Mouse (Mus musculus) bone marrow, adult 2 months (tissue): Measurements from ENCODE around the gene Arhgap42. TPM values are rescaled to one million over a fixed set of nuclear protein-coding genes. Genes with fewer than 3 reads are reported as not detected.

Experiments used
- H3K27ac ChIP-seq: fragments of 200-500 bp; 2 replicates; pipeline ENCODE4 v1.5.1; 2012; ENCODE audit warnings: low read depth, mild to moderate bottlenecking, control low read depth, inconsistent platforms, low read length; ENCODE audit not compliant: control insufficient read depth, poor library complexity, insufficient read depth
- H3K4me1 ChIP-seq: fragments of 200-500 bp; 2 replicates; pipeline ENCODE4 v1.6.1; 2011; ENCODE audit warnings: low read length; ENCODE audit not compliant: control insufficient read depth, insufficient read depth
- H3K4me3 ChIP-seq: fragments of 200-500 bp; replicated peaks from 2 replicates; pipeline ENCODE3; 2011; ENCODE audit warnings: mild to moderate bottlenecking, low read depth, low read length, control low read depth; ENCODE audit not compliant: control insufficient read depth
- CTCF ChIP-seq: fragments of 200-500 bp; IDR thresholded peaks from 2 replicates; pipeline ENCODE4 v1.5.1; 2011; ENCODE audit warnings: low read length, control low read depth; ENCODE audit not compliant: control insufficient read depth, insufficient read depth
- POLR2A ChIP-seq: fragments of 200-500 bp; IDR thresholded peaks from 2 replicates; pipeline ENCODE4 v1.6.1; 2011; ENCODE audit warnings: low read depth, mild to moderate bottlenecking, control low read depth, low read length, borderline replicate concordance; ENCODE audit not compliant: control insufficient read depth
- WGBS: fragments of 180-500 bp; shearing (Covaris S2); methylation state at CpG from one replicate; pipeline ENCODE4 v1.1.7; 2018; 5-methylcytosine and 5-hydroxymethylcytosine counted together
- polyA plus RNA-seq: library from polyadenylated mRNA; stranded (reverse); fragments of >200 nt; gene quantifications from 2 replicates; pipeline ENCODE4 v1.2.4, GENCODE M21; 2011; ENCODE audit warnings: low replicate concordance; ENCODE audit not compliant: missing spikeins, insufficient read depth, insufficient read length

Arhgap42 gene
- polyA plus RNA-seq, result 0.84 and 1.0 TPM in 2 replicates

DNA sequence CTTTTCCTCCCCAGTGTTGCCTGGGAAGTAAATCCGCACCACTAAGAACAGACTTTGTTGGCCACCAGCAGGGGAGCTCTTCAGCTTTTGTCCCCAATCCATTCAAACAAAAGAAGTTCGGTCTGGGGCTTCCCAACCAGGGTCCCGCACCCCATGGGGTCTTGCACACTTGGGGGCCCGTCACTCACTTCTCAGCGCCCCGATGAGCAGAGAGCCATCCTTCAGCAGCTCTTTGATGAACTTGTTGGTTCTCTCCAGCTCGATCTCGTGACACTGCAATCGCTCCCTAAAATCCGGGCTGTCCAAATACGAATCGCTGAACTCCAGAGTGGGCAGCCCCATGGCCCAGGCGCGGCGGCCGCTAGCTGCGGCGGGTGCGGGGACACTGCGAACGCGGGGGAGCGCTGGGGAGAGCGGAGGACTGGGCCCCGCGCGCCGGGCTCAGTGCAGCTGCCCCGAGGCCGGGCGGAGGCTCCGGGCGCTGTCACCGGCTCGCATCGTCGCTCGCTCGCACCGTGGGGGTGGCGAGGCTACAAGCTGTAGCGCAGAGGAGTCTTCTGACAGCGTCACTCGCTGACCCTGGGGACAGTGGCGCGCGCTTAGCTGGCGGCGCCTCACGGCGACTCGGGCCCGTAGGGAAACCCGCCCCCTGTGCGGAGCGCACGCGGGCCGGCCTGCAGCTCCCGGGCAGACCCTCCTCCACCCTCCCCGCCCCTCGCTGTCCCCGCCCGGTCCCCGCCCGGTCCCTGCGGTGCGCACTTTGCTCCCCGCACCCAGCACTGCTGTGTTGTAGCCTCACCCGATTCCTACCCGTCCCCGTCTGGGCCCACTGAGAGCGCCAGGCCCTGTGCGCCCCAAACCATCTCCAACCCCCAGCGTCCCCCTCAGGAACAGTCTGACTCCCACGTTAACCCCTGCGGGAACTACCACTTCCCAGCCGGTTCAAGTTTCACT lies at the start of gene Arhgap42:
Gene Arhgap42, minus strand, starts transcription at position 664 of the 954 bp plus-strand sequence.
- no peak for TF ChIP-seq CTCF
- no peak for TF ChIP-seq POLR2A
- Histone ChIP-seq H3K4me3 (no peak within 1 kb of the TSS), H3K4me1 (no peaks in the 10 kb centered on the region), H3K27ac (no peak within 1 kb of the TSS; the same call in 1 of the 2 replicates)
- WGBS, result 1% methylated on average over 73 of the region's 78 CpGs

DNA sequence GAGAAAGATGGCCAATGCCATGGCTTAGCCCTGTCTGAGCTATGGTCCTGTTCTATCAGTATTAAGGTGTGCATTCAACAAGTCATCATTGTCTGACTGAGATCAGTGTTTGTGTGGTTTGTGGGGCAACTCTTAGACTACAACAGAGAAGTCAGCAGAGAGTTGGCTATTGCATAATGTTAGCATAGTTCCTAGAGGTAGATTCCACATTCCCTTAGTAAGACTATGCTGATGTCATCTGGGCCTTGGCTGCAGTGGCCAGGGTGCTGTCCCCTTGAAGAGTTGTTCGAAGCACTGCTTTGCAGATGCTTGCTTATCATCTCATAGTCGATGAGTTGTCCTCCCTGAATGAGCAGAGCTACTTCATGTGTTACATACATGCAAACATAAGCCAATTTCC lies 49.2 kb upstream of the Arhgap42 start:
- Histone ChIP-seq H3K27ac (no peak overlapping the region), H3K4me1 (no peaks in the 10 kb centered on the region), H3K4me3 (no peak overlapping the region)
- WGBS, result 61% methylated on average over 2 of the region's 2 CpGs
- no peak for TF ChIP-seq CTCF
- no peak for TF ChIP-seq POLR2A

DNA sequence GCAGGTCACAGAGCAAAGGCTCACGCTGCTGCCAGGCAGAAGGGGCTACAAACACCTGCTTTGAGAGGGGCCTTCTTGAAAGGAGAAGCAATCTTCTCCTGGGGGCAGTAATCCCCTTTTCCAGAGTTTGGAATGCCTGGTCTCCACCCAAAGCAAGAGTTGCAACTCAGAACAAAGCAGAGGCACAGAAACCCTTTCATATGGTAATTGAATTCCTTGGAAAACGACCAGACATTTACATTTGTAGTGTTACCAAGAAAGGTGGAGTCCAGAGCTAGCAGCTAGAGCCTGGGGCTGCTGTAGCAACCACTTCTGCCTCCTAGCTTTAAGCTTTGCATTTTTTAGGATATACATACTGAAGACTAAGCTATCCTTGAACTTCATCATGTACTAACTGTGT lies 30.4 kb upstream of the Arhgap42 start:
- Histone ChIP-seq H3K27ac (no peak overlapping the region), H3K4me1 (no peaks in the 10 kb centered on the region), H3K4me3 (no peak overlapping the region)
- 29% methylated on average over 2 of the region's 2 CpGs for WGBS
- no peak for TF ChIP-seq POLR2A
- no peak for TF ChIP-seq CTCF

DNA sequence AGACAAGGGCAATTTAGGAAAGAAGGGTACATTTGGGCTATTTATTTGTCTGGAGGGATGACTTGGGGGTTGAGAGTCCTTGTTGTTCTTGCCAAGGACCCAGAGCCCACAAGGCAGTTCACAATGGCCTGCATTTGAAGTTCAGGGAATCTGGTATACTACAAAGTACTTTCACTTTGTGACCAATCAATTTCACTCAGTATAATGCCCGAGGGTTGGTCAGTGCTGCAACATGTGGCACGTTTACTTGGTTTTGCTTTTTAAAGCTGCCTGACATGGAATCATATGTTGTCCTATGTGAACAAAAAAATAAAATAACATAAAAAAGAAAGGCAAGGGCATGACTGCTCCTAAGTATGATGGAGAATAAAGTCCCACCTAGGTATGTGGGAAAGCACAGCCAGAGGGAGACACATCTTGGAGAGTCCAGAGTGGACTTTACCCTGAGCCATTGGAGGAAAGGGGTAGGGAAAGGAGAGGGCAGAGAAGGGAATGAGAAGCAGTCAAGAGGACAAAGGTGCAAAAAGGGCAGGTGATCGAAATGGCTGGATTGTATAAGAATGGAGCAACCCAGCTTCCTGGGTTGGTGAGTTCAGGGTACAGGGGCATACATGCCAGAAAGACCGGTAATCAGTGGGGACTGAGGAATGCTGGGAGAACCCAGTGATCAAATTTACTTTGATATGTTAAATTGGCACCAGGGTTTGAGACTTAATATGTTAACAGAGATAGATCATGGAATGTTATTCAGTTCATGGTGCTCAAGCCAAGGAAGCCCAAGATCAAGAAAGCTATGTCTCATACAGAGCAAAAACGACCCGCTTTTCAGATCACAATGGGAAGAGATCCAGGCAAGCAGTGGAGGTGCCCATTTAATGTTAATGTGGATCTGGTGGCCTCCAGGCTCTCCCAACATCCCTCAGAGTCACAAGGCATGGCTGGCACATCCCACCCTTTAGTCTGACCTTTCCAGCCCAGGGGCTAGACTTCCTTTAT lies 29.0 kb upstream of the Arhgap42 start:
- TF ChIP-seq CTCF (no peak), POLR2A (no peak)
- H3K4me3 ChIP-seq, result no peak overlapping the region
- H3K27ac ChIP-seq, result no peak overlapping the region
- no peaks in the 10 kb centered on the region for H3K4me1 ChIP-seq
- WGBS, result 62% methylated on average over 6 of the region's 6 CpGs

DNA sequence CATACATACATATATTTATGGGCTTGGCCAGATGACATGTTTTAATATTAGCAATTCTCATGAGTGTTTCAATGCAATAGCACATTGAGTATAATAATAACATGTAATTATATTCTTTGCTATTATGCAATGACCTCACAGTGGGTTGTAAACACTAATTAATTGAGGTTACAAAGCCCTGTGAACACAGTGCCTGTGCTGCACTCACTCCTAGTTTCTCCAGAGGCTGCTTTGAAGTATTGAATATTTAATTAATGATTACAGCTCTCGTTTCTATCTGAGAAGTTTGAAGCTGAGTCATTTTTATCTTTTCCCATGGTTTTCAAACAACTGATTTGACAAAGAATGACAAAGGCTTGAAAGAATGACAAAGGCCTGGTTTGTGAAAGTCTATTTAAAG lies 24.6 kb upstream of the Arhgap42 start:
- 57% methylated on average over 1 of the region's 1 CpGs for WGBS
- Histone ChIP-seq H3K4me1 (no peaks in the 10 kb centered on the region), H3K27ac (no peak overlapping the region), H3K4me3 (no peak overlapping the region)
- TF ChIP-seq CTCF, result no peak
- TF ChIP-seq POLR2A, result no peak

DNA sequence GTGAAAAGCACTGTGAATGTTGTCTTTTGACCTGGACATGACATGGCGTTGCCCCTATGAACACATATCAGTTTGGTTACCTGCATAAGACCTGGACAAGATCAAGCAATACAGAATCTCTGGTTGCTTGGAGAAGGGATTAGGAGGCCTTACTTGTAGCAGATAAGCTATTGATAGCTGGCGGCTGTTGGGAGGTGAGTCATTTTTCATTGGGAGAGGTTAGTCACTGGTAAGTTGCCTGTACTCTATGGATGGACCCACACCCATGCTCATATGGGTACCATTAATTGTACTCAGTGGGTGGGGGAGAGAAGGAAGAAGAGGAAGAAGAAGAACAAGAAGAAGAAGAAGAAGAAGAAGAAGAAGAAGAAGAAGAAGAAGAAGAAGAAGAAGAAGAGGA lies 23.6 kb upstream of the Arhgap42 start:
- WGBS, result 67% methylated on average over 2 of the region's 2 CpGs
- H3K4me3 ChIP-seq, result no peak overlapping the region
- H3K4me1 ChIP-seq, result no peaks in the 10 kb centered on the region
- no peak overlapping the region for H3K27ac ChIP-seq
- TF ChIP-seq POLR2A (no peak), CTCF (no peak)

DNA sequence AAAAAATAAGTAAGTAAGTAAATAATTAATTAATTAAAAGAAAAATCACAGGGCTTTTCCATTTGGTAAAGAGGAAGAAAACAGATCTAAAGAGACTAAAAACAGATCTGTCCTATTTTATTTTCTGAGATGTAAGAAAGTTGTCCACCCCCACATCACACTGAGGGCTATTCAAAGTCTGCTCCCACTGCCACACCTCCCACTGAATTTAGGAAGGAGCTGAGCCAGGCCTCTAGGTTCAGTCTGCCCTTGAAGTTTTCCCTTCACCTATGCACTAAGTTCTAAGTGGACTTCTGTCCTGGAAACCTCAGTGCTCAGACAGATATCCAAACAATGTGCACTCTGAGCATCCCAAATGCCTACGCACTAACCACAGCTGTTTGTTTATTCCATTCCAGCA lies 15.9 kb upstream of the Arhgap42 start:
- TF ChIP-seq POLR2A, result no peak
- no peak for TF ChIP-seq CTCF
- Histone ChIP-seq H3K27ac (no peak overlapping the region), H3K4me3 (no peak overlapping the region), H3K4me1 (no peaks in the 10 kb centered on the region)
- WGBS, result 80% methylated on average over 1 of the region's 1 CpGs

DNA sequence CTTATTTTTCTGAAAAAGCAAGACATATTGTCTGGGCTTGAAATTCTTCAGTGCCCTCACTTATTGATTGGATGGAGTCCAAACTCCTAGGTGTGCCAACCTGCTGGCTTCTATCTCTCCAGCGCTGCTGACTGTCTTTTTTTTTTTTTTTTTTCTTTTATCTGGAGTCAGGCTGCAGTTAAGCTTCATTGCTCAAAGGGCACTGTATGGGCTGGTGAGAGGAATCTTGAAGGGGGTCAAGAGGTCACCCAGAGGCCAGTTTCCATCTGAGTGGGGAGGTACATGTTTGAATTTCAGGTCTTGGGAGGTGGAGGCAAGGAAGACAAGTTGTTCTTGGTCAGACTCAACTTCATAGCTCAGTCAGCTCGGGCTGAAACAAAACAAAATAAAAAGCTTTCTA lies 9.6 kb upstream of the Arhgap42 start:
- H3K4me3 ChIP-seq, result no peak overlapping the region
- TF ChIP-seq CTCF, result no peak
- TF ChIP-seq POLR2A, result no peak

More for the DNA sequence above, 9.6 kb upstream of the Arhgap42 start:
- 57% methylated on average over 2 of the region's 2 CpGs for WGBS
- H3K4me1 ChIP-seq, result no peaks in the 10 kb centered on the region
- H3K27ac ChIP-seq, result no peak overlapping the region
